Mouse (Mus musculus): ENCODE results near the gene Cacna2d3.

DNA sequence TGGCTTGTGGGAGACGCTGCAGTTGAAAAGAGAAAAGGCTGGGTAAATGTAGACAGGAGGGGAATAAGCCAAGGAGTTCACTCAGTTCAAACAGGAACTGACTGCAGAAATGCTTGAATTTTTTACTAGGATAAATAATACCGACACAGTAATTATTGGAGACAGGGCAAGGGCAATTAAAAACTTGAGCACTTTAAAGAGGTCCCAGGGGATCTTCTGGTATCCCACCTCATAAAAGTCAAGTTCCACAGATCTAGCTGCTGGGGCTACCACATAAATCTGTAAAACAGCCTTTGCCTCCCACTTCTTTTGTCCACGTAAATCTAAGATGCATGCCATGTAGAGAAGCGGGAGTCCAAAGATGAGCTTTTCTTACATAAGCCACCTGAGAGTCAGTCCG is 109.2 kb downstream of the Cacna2d3 start:
- TF ChIP-seq GATA1 (IDR thresholded peaks at IDR 0.05; ENCODE audit: borderline replicate concordance, low read length): no peak
- TF ChIP-seq FLI1 (IDR thresholded peaks at IDR 0.05; ENCODE audit: low read length): no peak

Data from megakaryocyte, embryonic 14.5 days (primary cell).